Mouse (Mus musculus): ENCODE results near the gene Mepce. TPM values are rescaled to one million over a fixed set of nuclear protein-coding genes. Genes with fewer than 3 reads are reported as not detected.

Gene Mepce
- total RNA-seq, 2 experiments from 2014 or later = 14.7 to 20.1 TPM

GRCm38 (mm10) chr5:137788171-137788570 is 716 bp upstream of the Mepce start:
- no peak for DNase-seq

GRCm38 (mm10) chr5:137786109-137786942 is 1.1 kb downstream of the Mepce start:
- DNase-seq = peak; percentile 99

- peak; percentile 71 for DNase-seq
Observed at GRCm38 (mm10) chr5:137785164-137786031, 2.1 kb downstream of the Mepce start.

GRCm38 (mm10) chr5:137784546-137784945 is 2.9 kb downstream of the Mepce start:
- no peak for DNase-seq

GRCm38 (mm10) chr5:137783901-137784540 is 3.4 kb downstream of the Mepce start:
- no peak for DNase-seq

GRCm38 (mm10) chr5:137782776-137783522 is 4.5 kb downstream of the Mepce start:
- no peak for DNase-seq

GRCm38 (mm10) chr5:137781661-137782060 is 5.8 kb downstream of the Mepce start:
- DNase-seq = no peak

- DNase-seq = peak; percentile 34
Observed at GRCm38 (mm10) chr5:137779053-137779933, 8.2 kb downstream of the Mepce start.

- peak; percentile 95 for DNase-seq
Observed at GRCm38 (mm10) chr5:137778635-137779034, 8.8 kb downstream of the Mepce start, which contains the start of gene Ppp1r35. Gene Ppp1r35 (plus strand): TSS chr5:137778849.

- DNase-seq = no peak
Observed at GRCm38 (mm10) chr5:137777267-137777845, 10.1 kb downstream of the Mepce start.

- no peak for DNase-seq
Observed at GRCm38 (mm10) chr5:137776408-137776918, 11.0 kb downstream of the Mepce start.

GRCm38 (mm10) chr5:137775587-137776290 is 11.7 kb downstream of the Mepce start:
- DNase-seq = no peak

- DNase-seq = no peak
Observed at GRCm38 (mm10) chr5:137772755-137773154, 14.7 kb downstream of the Mepce start.

- no peak for DNase-seq
Observed at GRCm38 (mm10) chr5:137770709-137771108, 16.7 kb downstream of the Mepce start.

GRCm38 (mm10) chr5:137768475-137768874 is 19.0 kb downstream of the Mepce start:
- DNase-seq = no peak

GRCm38 (mm10) chr5:137766270-137766669 is 21.2 kb downstream of the Mepce start:
- no peak for DNase-seq

GRCm38 (mm10) chr5:137764609-137765340 is 22.7 kb downstream of the Mepce start:
- no peak for DNase-seq

GRCm38 (mm10) chr5:137759971-137760412 is 27.5 kb downstream of the Mepce start:
- peak; percentile 87 for DNase-seq

Data from gastrocnemius, postnatal 25 days (tissue).